Mouse (Mus musculus) C2C12 (cell line): ENCODE measurements at regions not wholly inside any gene's neighbourhood (a gene's known extent, or its start where the extent isn't known, plus 50 kb on each side); places are given as distances from the start of the nearest gene placed in this dataset.
"Not testable (repeated sequence)": the region's sequence is repeated elsewhere in the genome, so short reads cannot be mapped to it uniquely, and the experiment has no call there.

Source experiments
- CTCF ChIP-seq: IDR thresholded peaks from one replicate; pipeline ENCODE4 v1.5.1; 2011; ENCODE audit not compliant: control insufficient read depth, insufficient read depth, insufficient read length
- FOSL1 ChIP-seq: IDR thresholded peaks from one replicate; pipeline ENCODE4 v1.8.0; 2011; ENCODE audit warnings: mild to moderate bottlenecking, low read length; ENCODE audit not compliant: poor library complexity, insufficient read depth, severe bottlenecking
- MYOD1 ChIP-seq: IDR thresholded peaks from one replicate; pipeline ENCODE4 v1.6.1; 2011; ENCODE audit warnings: low read depth; ENCODE audit not compliant: control insufficient read depth, insufficient read length
- MYOG ChIP-seq: IDR thresholded peaks from one replicate; pipeline ENCODE4 v1.6.1; 2011; ENCODE audit not compliant: control insufficient read depth, insufficient read length; ENCODE audit errors: extremely low read depth

DNA sequence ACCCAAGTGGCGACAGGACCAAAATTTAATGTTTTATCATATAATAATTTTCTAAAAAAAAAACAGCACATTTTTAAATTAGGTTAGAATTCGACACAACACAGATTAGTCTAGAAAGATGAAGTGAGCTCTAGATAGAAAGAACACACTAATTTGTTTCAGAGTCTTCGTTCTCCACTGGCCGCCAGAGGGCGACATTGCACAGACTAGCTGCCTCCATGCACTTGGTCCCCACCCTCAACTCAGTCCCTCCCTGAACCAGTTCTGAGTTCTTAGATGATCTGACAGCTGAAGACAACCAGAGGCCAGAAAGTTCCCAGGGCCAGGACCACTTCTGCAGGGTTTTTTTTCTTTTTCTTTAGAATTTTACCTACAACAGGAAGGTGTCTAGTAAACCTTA, 766.3 kb downstream of the Dad1 start:
- TF ChIP-seq FOSL1, CTCF, MYOD1, MYOG: not testable (repeated sequence)
